Mouse (Mus musculus) forebrain, embryonic 14.5 days (tissue): ENCODE measurements at regions not wholly inside any gene's neighbourhood (a gene's known extent, or its start where the extent isn't known, plus 50 kb on each side); places are given as distances from the start of the nearest gene placed in this dataset.

Source experiments
- ATAC-seq: fragments of 200-750 bp; cut with Nextera tagmentation; 2 replicates; pipeline ENCODE4 v1.8.0; 2017; ENCODE audit warnings: mild to moderate bottlenecking, moderate library complexity
- DNase-seq: peaks from one replicate; pipeline ENCODE4 v3.0.0-alpha.2; 2015; ENCODE audit warnings: low spot score
- H3K27ac ChIP-seq: fragments of 300-500 bp; sonication (generic); 2 replicates; pipeline ENCODE4 v1.5.1; 2014; ENCODE audit warnings: low read depth, mild to moderate bottlenecking, control low read depth, low read length, moderate library complexity
- H3K27me3 ChIP-seq: fragments of 300-500 bp; sonication (generic); replicated peaks from 2 replicates; pipeline ENCODE4 v1.6.1; 2014; ENCODE audit warnings: low read length, control low read depth, mixed read lengths; ENCODE audit not compliant: control insufficient read depth, insufficient read depth
- H3K36me3 ChIP-seq: fragments of 300-500 bp; sonication (generic); 2 replicates; pipeline ENCODE4 v1.6.1; 2014; ENCODE audit warnings: low read length, control low read depth; ENCODE audit not compliant: control insufficient read depth, insufficient read depth
- H3K4me1 ChIP-seq: fragments of 300-500 bp; sonication (generic); 2 replicates; pipeline ENCODE4 v1.6.1; 2014; ENCODE audit warnings: antibody characterized with exemption, low read length, control low read depth; ENCODE audit not compliant: control insufficient read depth, insufficient read depth
- H3K4me2 ChIP-seq: fragments of 300-500 bp; sonication (generic); 2 replicates; pipeline ENCODE4 v1.6.1; 2014; ENCODE audit warnings: mild to moderate bottlenecking, control low read depth, low read length
- H3K4me3 ChIP-seq: fragments of 300-500 bp; sonication (generic); 2 replicates; pipeline ENCODE4 v1.5.1; 2014; ENCODE audit warnings: low read depth, low read length, control low read depth
- H3K9ac ChIP-seq: fragments of 300-500 bp; sonication (generic); 2 replicates; pipeline ENCODE4 v1.6.1; 2014; ENCODE audit warnings: mild to moderate bottlenecking, low read length, control low read depth, moderate library complexity
- H3K9me3 ChIP-seq: fragments of 300-500 bp; sonication (generic); replicated peaks from 2 replicates; pipeline ENCODE4 v1.6.1; 2016; ENCODE audit warnings: low read length, control low read depth, mixed read lengths; ENCODE audit not compliant: control insufficient read depth
- WGBS: fragments of 180-500 bp; shearing (Covaris S2); extraction: QIAGEN DNeasy Blood & Tissue Kit; methylation state at CpG from one replicate; pipeline ENCODE4 v1.1.7; 2014; 5-methylcytosine and 5-hydroxymethylcytosine counted together

DNA sequence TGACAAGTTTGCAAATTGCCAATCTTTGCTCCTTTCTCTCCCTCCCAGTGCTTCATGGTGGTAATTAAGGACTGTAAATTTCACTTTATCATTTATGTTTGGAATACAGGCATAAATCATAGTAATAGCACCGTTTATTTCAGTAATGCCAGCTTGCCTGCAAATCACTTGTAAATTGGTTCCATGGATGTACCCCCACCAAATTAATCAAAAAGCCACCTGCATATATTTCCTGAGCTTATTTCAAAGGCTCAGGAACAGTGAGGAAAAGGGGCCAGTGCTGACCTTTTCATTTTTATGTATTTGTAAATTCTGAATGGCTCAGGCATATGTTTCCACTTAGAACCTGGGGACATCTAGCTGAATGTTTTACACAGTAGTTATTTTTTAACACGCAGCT lies 115.0 kb downstream of the D3Ertd751e start:
- Histone ChIP-seq H3K27ac (no peak overlapping the region), H3K9ac (no peak overlapping the region), H3K9me3 (no peaks in the 10 kb centered on the region), H3K4me3 (no peak overlapping the region), H3K36me3 (no peaks in the 10 kb centered on the region), H3K4me2 (no peak overlapping the region), H3K27me3 (no peaks in the 10 kb centered on the region), H3K4me1 (no peaks in the 10 kb centered on the region)
- DNase-seq (no peak), ATAC-seq (no peak)
- WGBS: 79% methylated on average over 2 of the region's 2 CpGs

DNA sequence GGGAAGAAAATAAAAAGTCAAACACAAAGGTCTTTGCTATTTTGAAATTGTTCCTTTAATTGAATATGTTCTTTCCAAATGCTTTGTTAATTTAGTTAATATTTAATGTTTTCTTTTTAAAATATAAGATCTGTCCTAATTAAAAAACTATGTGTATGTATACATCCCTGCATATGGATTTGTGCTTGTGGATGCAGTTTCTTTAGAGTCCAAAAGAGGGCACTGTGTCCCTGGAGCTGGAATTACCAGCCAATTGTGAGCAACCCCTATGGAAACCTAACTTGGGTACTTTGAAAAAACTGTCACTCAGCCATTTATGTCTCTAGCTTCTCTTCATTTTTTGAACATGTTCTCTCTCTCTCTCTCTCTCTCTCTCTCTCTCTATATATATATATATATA lies 120.3 kb downstream of the D3Ertd751e start:
- Histone ChIP-seq H3K4me2 (no peak overlapping the region), H3K36me3 (no peaks in the 10 kb centered on the region), H3K4me3 (no peak overlapping the region), H3K9ac (no peak overlapping the region), H3K9me3 (no peaks in the 10 kb centered on the region), H3K4me1 (no peaks in the 10 kb centered on the region), H3K27me3 (no peaks in the 10 kb centered on the region), H3K27ac (no peak overlapping the region)
- ATAC-seq (no peak), DNase-seq (no peak)

DNA sequence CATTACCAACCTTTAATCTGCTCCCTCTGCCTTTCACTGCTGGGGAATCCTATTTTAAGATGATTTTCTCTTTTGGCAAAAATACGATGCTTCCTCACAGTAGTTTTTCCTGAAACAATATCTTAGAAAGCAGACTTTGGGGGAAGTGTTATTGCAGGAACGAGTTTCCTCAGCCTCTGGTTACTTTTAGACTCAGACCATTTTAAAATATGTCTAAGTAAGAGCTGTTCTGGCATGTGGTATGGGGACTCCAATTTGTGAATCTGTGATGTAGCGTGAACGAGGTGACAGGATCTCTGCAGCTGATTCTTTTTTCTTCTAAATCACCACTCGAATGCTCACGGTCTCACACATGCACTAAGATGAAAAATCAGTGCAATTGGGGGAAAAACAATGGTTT lies 166.5 kb downstream of the D3Ertd751e start:
- no peak overlapping the region for H3K4me2 ChIP-seq
- no peaks in the 10 kb centered on the region for H3K4me1 ChIP-seq
- H3K9me3 ChIP-seq: no peaks in the 10 kb centered on the region
- H3K36me3 ChIP-seq: no peaks in the 10 kb centered on the region
- H3K27ac ChIP-seq: no peak overlapping the region
- no peak overlapping the region for H3K4me3 ChIP-seq
- no peak for ATAC-seq
- DNase-seq: no peak
- WGBS: 90% methylated on average over 6 of the region's 6 CpGs
- no peak overlapping the region for H3K9ac ChIP-seq
- no peaks in the 10 kb centered on the region for H3K27me3 ChIP-seq

DNA sequence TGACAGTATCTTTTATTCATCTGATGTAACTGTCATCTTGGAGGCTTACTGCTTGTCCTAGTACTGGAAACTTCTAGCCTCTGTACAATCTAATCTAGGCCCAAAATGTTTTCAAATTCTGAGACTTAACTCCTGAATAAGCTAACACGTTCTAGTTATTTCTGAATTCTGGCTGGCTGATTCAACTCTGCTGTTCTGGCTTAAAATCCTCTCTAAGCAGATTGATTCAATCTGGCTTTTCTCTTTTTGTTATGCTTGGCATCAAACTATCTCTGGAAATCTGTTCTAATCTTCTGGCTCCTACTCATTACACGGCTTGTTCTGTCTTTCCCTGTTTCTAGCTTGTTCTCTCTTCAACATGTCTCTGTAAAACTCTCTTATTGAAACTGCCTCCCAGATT lies 170.8 kb downstream of the D3Ertd751e start:
- Histone ChIP-seq H3K27ac (no peak overlapping the region), H3K4me1 (no peaks in the 10 kb centered on the region), H3K36me3 (no peaks in the 10 kb centered on the region), H3K9ac (no peak overlapping the region), H3K9me3 (no peaks in the 10 kb centered on the region), H3K4me2 (no peak overlapping the region), H3K4me3 (no peak overlapping the region), H3K27me3 (no peaks in the 10 kb centered on the region)
- 85% methylated on average over 2 of the region's 2 CpGs for WGBS
- ATAC-seq (no peak), DNase-seq (no peak)

DNA sequence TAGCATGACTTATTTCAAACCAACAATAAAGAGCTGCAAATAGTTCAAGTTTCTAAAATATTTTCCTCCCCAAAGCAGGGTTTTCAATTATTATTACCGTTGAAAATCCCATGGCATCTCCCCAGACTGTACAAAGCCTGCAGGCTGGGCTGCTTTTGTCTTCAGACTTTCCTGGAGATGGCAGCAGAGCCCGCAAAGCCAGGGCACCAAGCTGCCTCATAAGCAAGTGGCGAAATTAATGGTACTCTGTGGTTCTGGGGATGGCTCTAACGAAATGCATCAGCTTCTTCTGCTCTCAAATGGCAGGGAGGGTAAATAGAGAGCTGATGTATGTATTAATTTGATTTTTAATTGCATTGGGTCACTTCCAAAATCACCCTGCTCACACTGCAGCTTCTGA lies 197.4 kb downstream of the D3Ertd751e start:
- H3K27ac ChIP-seq: no peak overlapping the region
- ATAC-seq: peak; percentile 74; the same call in 1 of the 2 replicates
- no peaks in the 10 kb centered on the region for H3K36me3 ChIP-seq
- H3K9ac ChIP-seq: no peak overlapping the region
- no peak overlapping the region for H3K4me3 ChIP-seq
- no peaks in the 10 kb centered on the region for H3K9me3 ChIP-seq
- DNase-seq: peak; percentile 63
- WGBS: 37% methylated on average over 4 of the region's 4 CpGs
- H3K4me2 ChIP-seq: no peak overlapping the region
- H3K4me1 ChIP-seq: peaks cover 7% of the 10 kb centered on the region; the same call in 1 of the 2 replicates
- no peaks in the 10 kb centered on the region for H3K27me3 ChIP-seq

DNA sequence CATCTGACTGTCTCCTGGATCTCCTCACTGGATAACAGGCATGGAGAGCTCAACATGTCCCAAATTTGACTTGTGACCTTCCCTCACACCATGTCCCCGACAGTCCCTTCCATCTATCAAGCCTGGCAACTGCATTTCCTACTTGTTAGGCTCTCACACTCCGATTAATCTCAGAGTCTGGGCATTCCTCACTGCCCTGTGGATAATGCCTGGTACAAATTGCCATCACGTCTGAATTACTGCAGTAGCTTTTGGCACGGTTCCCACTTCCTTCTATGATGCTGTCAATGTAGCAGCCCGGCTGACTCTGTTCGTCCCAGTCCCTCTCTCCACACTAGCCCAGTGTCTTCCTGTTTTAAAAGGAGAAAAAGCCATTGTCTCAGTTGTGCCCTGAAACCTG lies 200.6 kb downstream of the D3Ertd751e start:
- Histone ChIP-seq H3K27me3 (no peaks in the 10 kb centered on the region), H3K27ac (no peak overlapping the region), H3K4me3 (no peak overlapping the region), H3K9ac (no peak overlapping the region), H3K4me2 (no peak overlapping the region), H3K9me3 (no peaks in the 10 kb centered on the region), H3K4me1 (peaks cover 7% of the 10 kb centered on the region; the same call in 1 of the 2 replicates), H3K36me3 (no peaks in the 10 kb centered on the region)
- ATAC-seq: peak; percentile 79
- WGBS: 21% methylated on average over 6 of the region's 6 CpGs
- DNase-seq: peak; percentile 77

DNA sequence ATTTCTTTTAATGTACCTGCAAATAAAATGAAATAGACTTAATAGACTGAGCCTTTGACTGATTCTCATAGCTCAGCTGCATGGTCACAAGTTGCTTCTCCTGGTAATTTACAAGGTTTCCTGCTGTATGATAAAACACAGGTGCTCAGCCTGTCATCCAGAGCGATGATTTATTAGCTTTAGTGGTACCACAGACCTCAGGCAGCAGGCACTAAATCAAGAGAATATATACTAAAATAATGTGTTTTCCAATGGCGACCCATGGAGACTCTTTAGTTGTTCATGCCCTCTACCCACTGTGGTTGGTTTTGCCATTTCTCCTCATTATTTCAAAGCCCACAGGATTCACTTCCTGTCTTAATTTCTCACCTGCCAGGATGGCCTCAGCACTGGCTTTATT lies 207.0 kb downstream of the D3Ertd751e start:
- Histone ChIP-seq H3K4me2 (no peak overlapping the region), H3K27ac (no peak overlapping the region), H3K9ac (no peak overlapping the region), H3K4me1 (no peaks in the 10 kb centered on the region), H3K27me3 (no peaks in the 10 kb centered on the region), H3K9me3 (no peaks in the 10 kb centered on the region), H3K4me3 (no peak overlapping the region), H3K36me3 (no peaks in the 10 kb centered on the region)
- DNase-seq (no peak), ATAC-seq (no peak)
- 90% methylated on average over 2 of the region's 2 CpGs for WGBS

DNA sequence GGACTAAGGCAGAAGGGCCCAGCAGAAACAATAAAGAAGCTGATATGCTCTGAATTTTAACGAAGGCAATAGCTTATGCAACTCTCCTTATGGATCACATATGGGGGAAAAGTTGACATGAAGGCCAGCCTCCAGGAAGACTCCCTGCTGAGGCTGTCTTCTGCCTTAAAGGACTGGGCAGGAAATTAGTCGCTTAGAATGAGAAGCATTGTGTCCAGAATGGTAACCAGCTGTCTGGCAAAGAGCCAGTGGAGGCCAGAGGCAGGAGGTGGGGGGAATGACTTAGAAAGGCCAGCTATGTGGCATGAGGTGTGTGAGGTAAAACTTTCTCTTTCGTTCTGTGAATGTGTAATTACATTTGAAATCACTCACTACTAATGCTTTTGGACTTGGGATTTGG lies 215.0 kb downstream of the D3Ertd751e start:
- DNase-seq (no peak), ATAC-seq (no peak)
- H3K27me3 ChIP-seq: no peaks in the 10 kb centered on the region
- 26% methylated on average over 3 of the region's 3 CpGs for WGBS
- H3K9me3 ChIP-seq: no peaks in the 10 kb centered on the region
- no peak overlapping the region for H3K4me3 ChIP-seq
- H3K36me3 ChIP-seq: no peaks in the 10 kb centered on the region
- H3K9ac ChIP-seq: no peak overlapping the region
- H3K4me1 ChIP-seq: no peaks in the 10 kb centered on the region
- H3K4me2 ChIP-seq: no peak overlapping the region
- H3K27ac ChIP-seq: no peak overlapping the region

DNA sequence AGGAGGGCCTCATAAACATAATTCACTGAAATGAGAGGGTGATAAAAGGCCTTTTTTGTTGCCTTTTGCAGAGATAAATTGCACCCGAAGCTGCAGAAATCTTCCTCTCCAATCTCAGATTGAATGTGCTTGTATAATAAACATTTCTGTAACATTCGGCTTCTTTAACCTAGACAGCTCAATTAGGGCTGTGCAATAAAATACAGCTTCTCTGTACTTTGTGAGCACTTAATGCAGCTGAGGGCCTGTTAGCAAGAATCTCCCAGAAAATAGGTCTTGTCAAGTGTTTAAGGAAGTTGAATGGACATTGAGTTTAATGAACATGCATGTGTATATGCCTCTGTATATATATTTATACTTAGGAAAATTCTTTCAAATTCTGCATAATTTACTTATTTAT lies 217.8 kb downstream of the D3Ertd751e start:
- 66% methylated on average over 2 of the region's 2 CpGs for WGBS
- no peak overlapping the region for H3K4me2 ChIP-seq
- no peaks in the 10 kb centered on the region for H3K36me3 ChIP-seq
- H3K9ac ChIP-seq: no peak overlapping the region
- ATAC-seq (no peak), DNase-seq (no peak)
- no peak overlapping the region for H3K27ac ChIP-seq
- H3K4me3 ChIP-seq: no peak overlapping the region
- no peaks in the 10 kb centered on the region for H3K4me1 ChIP-seq
- no peaks in the 10 kb centered on the region for H3K27me3 ChIP-seq
- no peaks in the 10 kb centered on the region for H3K9me3 ChIP-seq
